Mouse (Mus musculus) brain, embryonic 18.5 days (tissue): Measurements from ENCODE around the gene Reep1.

Experiments
- DNase-seq: peaks from one replicate; pipeline ENCODE4 v3.0.0-alpha.2; 2012; ENCODE audit warnings: low read depth, low spot score

Reep1 gene

GRCm38 (mm10) chr6:71707511-71708501, at the start of gene Reep1:
Gene Reep1 (plus strand): TSS chr6:71707561.
- no peak for DNase-seq

DNA sequence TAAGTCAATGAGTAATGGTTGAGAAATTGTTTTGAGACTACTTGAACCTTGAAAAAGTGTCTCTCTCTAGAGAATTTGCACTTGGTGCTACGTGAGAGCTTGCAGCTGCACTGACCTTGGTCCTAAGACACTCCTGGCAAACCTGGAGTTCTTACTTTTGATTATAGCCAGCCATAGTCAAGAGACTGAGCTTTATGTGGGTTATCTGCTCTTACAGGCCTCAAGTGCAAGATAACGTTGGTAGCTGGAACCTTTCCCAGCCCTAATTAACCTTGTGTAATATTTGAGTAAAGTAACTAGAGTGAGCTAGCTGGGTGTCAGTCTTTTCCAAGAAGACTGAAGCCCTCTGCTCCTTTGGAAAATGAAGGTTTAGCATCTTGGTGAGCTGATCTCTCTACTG, 49.1 kb upstream of the Reep1 start:
- DNase-seq, result no peak

DNA sequence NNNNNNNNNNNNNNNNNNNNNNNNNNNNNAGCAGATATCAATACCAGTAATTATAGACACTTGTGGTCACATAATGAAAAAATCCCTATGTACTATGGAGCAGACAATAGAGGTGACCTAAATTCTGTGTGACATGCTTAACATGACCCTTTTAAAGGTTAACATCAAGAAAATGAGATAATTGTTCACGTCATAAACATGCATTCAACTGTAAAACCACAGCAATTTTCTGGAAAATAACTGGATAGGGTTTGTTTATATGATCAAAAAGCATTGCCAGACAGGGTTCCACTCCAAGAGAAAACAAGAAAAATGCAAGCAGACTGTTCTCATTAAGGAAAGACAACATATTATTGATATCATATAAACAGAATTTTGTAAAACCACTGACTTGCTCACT, 42.9 kb upstream of the Reep1 start:
- no peak for DNase-seq

GRCm38 (mm10) chr6:71673166-71673565, 34.2 kb upstream of the Reep1 start:
- no peak for DNase-seq

GRCm38 (mm10) chr6:71678891-71679290, 28.5 kb upstream of the Reep1 start:
- no peak for DNase-seq

GRCm38 (mm10) chr6:71695150-71695549, 12.2 kb upstream of the Reep1 start:
- DNase-seq, result no peak

DNA sequence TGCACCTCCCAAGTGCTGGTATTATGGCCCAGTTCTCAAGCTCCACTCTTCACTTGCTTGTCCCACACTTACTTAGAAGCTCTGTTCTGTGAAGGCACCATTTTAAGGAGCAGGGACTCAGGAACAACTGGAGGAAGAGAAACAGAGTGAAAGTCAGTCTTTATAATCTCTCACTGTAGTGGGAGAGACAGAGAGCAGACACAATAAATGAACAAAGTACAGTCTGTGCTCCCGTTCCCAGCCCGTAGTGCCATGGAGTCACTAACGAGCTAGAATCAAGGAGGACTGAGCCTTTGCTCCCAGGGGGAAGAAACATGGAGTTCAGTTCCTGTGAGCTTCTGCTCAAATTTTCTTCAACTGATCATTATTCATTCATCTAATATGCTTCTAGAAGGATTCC, 11.8 kb upstream of the Reep1 start:
- no peak for DNase-seq

DNA sequence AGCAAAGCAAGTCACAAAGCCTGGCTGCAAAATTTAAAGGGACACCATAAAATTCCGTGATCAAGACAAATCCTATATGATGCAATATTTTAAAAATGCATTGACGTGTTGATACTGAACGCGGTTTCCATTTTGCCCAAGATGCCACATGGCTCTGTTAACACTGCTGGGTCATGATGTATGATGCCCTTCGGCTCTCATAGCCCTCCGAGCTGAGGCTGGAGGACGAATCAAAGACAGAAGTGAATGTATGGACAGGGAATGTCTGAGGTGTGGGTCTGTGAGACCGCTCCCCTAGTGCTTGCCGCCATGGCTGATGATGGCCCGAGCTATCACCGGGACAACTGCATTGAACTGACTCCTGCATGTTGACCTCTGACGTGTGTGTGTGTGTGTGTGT, 490 bp upstream of the Reep1 start:
- no peak for DNase-seq

- DNase-seq, result no peak
These were observed 1.2 kb downstream of the Reep1 start for GRCm38 (mm10) chr6:71708528-71708927.

GRCm38 (mm10) chr6:71710323-71710722, 3.0 kb downstream of the Reep1 start:
- DNase-seq, result no peak

DNA sequence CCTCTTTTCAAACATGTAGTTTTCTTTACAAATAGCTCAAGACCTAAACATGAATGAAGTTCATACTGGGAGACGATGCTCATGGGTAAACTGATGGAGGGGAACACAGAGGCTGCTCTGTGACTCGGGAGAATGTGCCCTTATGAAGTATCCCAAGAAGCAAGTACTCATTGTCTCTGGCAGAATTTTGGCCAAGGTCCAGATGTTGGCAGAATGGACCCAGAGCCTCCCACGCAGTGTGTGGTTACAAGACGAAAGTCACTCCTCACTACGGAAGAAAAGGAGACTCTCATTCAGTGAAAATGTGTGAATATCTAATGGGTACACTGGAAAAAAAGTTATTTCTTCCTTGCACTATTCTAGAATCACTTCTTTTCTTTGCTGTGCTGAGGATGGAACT, 3.8 kb downstream of the Reep1 start:
- DNase-seq, result no peak

DNA sequence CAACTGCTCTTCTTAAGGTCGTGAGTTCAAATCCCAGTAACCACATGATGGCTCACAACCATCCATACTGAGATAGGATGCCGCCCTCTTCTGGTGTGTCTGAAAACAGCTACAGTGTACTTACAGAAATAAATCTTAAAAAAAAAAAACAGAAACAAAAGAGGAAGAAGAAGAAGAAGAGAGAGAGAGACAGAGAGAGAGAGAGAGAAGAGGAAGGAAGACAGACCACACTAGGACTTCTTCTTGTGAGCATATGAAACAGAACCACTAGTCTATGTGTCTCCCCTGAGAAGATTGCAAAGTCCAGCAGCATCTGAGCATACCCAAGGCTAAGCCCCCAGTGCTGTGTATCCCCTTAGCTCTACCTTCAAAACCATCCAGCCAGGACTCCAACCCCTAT, 6.2 kb downstream of the Reep1 start:
- no peak for DNase-seq

- no peak for DNase-seq
These were observed 7.6 kb downstream of the Reep1 start for GRCm38 (mm10) chr6:71715006-71715405.

DNA sequence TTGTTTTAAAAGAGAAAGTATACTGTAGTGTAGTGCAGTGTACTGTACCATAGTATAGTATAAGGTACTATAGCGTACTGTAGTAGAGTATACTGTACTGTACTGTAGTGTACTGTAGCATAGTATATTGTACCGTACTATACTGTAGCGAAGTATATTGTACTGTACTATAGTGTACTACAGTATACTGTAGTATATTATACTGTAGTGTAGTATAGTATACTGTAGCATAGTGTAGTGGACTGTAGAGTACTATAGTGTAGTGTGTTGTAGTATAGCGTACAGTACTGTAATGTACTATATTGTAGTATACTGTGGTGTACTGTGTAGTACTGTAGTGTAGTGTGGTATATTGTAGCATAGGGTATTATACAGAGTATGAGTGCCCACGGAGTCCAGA, 9.1 kb downstream of the Reep1 start:
- DNase-seq, result no peak

DNA sequence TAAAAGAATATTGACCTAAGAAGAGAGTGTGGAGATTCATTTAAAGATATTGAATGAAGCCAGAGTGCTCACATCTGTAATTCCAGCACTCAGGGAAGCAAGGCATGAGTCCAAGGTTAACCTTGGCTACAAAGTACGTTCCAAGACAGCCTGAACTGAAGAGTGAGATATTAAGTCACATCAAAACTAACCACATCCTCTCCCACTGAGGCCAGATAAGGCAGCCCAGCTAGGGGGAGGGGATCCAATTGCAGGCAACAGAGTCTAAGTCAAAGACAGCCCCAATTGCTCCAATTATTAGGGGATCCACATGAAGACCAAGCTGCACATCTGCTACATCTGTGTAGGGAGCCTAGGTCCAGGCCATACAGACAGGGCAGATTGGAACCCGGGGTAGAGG, 11.0 kb downstream of the Reep1 start:
- no peak for DNase-seq

DNA sequence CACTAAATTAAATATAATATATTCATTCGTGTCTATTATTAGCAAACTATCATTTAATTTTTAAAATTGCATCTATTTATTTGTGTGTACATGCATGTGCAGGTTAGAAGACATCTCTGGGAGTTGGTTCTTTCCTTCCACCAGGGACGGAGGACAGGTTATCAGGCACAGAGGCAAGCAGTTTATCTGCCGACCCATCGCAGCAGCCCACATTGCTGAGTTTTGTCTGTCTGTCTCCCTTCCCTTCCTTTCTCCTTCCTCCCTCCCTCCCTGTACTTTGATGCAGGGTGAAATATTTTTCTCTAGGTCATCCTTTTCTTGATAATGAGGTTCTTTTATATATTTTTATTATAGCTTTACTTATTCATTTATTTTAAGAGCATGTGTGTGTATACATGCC, 11.9 kb downstream of the Reep1 start:
- no peak for DNase-seq

DNA sequence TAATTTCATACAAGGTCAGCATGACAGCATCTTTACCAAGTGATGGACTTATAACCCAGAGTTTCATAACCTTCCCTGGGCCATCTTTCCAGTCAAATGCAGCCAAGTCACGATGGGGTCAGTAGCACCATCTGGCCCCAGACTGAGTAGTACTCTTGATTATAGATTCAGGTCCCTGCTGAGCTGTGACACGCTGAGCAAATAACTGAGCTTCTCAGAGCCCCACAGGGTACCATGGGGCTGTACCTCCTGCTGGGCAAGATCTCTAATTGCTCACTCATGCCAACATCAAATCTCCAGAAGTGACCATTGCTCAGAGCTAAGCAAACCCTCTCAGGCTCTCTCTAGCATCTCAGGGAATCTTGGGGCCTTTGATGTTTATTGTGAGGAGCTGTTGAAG, 15.6 kb downstream of the Reep1 start:
- DNase-seq, result no peak

DNA sequence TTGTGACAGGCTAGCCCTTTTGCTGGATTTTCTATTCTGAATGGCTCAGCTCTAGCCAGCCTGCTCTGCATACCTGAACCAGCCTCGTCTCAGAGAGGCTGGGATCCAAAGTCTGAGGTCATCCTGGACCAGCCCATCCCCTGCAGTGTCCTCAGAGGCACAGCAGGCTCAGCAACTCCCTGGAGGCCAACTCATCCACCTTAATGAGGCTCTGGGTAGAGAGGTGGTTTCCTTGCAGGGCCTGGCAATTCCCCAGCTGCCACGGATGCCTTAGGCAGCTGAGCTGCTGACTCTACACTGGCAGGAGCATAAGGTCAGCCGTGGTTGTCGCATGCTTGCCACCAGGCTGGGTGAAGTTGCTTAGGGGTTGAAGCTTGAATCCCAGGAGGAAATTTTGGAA, 16.2 kb downstream of the Reep1 start:
- DNase-seq, result no peak

GRCm38 (mm10) chr6:71726710-71727109, 19.3 kb downstream of the Reep1 start:
- no peak for DNase-seq

GRCm38 (mm10) chr6:71728306-71728705, 20.9 kb downstream of the Reep1 start:
- no peak for DNase-seq

DNA sequence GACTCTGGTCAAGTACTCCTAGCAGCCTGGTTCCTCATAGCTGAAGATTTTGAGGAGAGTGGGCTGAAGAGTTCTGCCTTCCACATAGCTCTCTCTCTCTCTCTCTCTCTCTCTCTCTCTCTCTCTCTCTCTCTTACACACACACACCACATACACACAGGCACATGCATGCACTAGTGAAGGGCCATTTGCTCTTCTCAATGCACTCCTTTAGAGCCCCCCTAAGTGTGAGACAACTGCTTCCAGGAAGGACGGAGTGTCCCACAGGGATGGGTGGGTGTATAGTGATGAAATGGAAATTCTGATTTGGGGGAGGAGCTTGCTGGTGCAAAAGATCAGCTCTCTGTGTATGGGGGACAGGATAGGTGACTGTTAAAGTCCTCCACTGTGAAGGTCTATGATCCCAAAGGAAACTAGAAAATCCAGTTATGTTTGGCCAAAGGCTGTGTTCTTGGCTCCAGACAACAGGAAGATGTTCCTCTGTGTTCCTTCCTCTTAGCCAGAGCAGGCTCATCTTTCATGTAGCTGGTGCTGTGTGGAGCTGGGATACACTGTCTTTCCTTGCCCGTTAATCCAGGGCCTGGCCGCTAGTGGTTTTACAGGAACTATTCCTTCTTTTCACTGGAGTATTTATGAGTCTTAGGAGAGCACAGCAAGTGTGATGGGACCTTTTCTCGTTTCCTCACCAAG, 27.7 kb downstream of the Reep1 start:
- DNase-seq, result no peak

DNA sequence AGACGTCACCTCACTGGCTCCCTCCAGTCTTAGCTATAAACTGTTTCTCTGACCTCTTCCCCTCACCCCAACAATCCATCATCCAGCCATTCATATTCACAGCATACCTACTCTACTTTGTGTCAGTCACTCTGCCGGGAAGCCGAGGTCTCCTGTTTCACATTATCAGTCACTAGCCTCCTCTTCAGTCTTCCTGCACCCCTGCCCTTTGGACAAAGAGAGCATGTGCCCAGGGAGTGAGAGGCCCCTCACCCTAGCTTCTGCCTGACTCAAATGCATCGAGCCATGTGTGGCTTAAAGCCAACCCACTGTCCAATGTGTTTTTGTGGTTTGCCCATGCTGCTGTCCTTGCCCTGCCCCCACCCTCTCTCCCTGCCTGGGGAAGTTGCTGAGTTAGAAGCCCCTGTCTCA, 28.2 kb downstream of the Reep1 start:
- no peak for DNase-seq

DNA sequence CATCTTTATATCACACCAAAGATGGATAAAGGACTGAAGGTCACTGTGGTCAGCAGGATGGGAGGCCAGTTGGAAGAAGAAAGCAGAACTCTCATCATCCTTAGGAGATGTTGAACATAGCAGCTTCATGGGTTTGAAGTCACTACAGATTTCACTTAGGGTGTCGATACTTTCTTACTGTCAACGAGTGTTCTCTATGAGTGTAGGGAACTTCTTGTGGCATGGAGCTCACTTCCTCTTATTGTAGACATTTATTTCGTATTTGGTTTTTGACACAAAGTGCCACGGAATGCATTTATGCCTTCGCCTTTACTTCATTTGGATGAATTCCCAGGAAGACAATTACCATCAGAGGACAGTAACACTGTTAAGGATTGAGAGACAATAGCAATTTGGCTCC, 28.7 kb downstream of the Reep1 start:
- DNase-seq, result no peak
